Mouse (Mus musculus) liver, embryonic 15.5 days (tissue): Measurements from ENCODE around the gene Cdc42se1. TPM values are rescaled to one million over a fixed set of nuclear protein-coding genes. Genes with fewer than 3 reads are reported as not detected.

Experiments used
- ATAC-seq: fragments of 200-750 bp; cut with Nextera tagmentation; 2 replicates; pipeline ENCODE4 v1.8.0; 2017; ENCODE audit warnings: moderate number of reproducible peaks, mild to moderate bottlenecking, moderate library complexity; ENCODE audit not compliant: insufficient read depth
- H3K27ac ChIP-seq: fragments of 300-500 bp; sonication (generic); replicated peaks from 2 replicates; pipeline ENCODE4 v1.5.1; 2015; ENCODE audit warnings: mild to moderate bottlenecking, inconsistent platforms
- H3K27me3 ChIP-seq: fragments of 300-500 bp; sonication (generic); 2 replicates; pipeline ENCODE4 v1.6.1; 2015; ENCODE audit warnings: mild to moderate bottlenecking, inconsistent platforms
- H3K36me3 ChIP-seq: fragments of 300-500 bp; sonication (generic); replicated peaks from 2 replicates; pipeline ENCODE4 v1.6.1; 2015; ENCODE audit warnings: moderate library complexity, mild to moderate bottlenecking, inconsistent platforms
- H3K4me1 ChIP-seq: fragments of 300-500 bp; sonication (generic); replicated peaks from 2 replicates; pipeline ENCODE4 v1.6.1; 2015; ENCODE audit warnings: inconsistent platforms
- H3K4me2 ChIP-seq: fragments of 300-500 bp; sonication (generic); 2 replicates; pipeline ENCODE4 v1.6.1; 2015; ENCODE audit warnings: moderate library complexity, mild to moderate bottlenecking, inconsistent platforms
- H3K4me3 ChIP-seq: fragments of 300-500 bp; sonication (generic); replicated peaks from 2 replicates; pipeline ENCODE4 v1.5.1; 2015; ENCODE audit warnings: mild to moderate bottlenecking, inconsistent platforms
- H3K9ac ChIP-seq: fragments of 300-500 bp; sonication (generic); 2 replicates; pipeline ENCODE4 v1.6.1; 2015; ENCODE audit warnings: moderate library complexity, mild to moderate bottlenecking, inconsistent platforms
- H3K9me3 ChIP-seq: fragments of 300-500 bp; sonication (generic); replicated peaks from 2 replicates; pipeline ENCODE4 v1.6.1; 2016; ENCODE audit warnings: inconsistent platforms
- WGBS: fragments of 180-500 bp; shearing (Covaris S2); methylation state at CpG from one replicate; pipeline ENCODE4 v1.1.7; 2015; ENCODE audit warnings: mixed read lengths; ENCODE audit not compliant: insufficient replicate concordance; 5-methylcytosine and 5-hydroxymethylcytosine counted together
- polyA plus RNA-seq: library from polyadenylated mRNA; unstranded; fragments of >200 nt; fragmentation: Nextera tagmentation; extraction: Ambion mirVana; gene quantifications from 2 replicates; pipeline ENCODE4 v1.2.1, GENCODE M21; 2015

The Cdc42se1 gene
- polyA plus RNA-seq, 1 experiment from 2014 or later, result 42.6 TPM

- WGBS, result 81% methylated on average over 4 of the region's 4 CpGs
- H3K27me3 ChIP-seq, result no peaks in the 10 kb centered on the region
- no peak overlapping the region for H3K4me2 ChIP-seq
- H3K4me3 ChIP-seq, result no peak overlapping the region
- peaks cover 38% of the 10 kb centered on the region for H3K36me3 ChIP-seq
- H3K9ac ChIP-seq, result no peak overlapping the region
- H3K27ac ChIP-seq, result no peak overlapping the region
- H3K9me3 ChIP-seq, result no peaks in the 10 kb centered on the region
- no peak for ATAC-seq
- peaks cover 11% of the 10 kb centered on the region for H3K4me1 ChIP-seq
Measured at GRCm38 (mm10) chr3:95261975-95262374, 33.4 kb downstream of the Cdc42se1 start.

DNA sequence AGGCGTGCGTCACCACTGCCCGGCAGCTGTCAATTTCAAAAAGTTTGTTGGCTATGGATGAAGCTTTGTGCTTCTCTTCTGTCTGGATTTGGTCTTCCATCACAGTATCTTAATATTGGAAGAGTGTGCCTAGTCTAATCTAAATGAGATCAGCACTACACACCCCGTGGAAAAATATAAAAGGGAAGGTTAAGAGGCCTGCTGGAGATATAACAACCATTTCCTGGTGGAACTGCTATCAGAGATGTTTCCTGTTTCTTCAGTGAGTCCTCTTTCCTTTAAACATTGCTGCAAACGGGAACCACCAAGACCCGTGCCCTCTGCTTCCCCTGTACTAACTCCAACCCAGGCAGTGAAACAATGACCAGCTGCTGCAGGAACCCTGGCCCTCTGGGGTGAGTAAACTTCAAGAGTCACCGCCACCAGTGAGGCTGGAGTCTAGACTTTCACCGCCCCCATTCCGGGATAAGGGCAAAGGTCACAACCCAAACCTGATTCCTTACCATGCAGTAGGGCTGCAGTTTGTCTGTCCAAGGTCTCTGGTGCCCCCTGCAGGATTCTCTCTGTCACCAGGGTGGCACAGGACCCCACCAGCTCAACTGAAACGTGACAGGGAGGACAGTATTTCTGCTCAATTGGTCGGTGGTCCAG, 34.7 kb downstream of the Cdc42se1 start:
- Histone ChIP-seq H3K9ac (no peak overlapping the region), H3K36me3 (peaks cover 42% of the 10 kb centered on the region)
- WGBS, result 31% methylated on average over 11 of the region's 11 CpGs

DNA sequence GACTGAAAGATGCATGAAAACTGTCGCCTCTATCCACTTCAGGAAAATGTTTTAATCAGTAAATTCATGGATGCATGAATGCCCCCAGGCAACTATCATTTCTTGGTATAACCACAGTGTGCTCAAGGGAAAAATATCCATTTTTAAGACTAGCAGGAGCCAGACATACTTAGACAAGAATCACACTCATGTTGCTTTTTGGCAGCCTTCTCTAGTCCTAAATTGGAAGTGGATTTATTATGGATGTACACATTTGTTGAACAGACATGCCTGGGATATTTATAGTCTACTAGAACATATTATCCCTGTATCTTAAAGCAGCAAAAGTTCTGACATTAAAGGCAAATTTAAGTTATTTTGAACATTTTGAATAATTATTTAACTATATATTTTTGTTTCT, 36.2 kb downstream of the Cdc42se1 start:
- Histone ChIP-seq H3K36me3 (peaks cover 32% of the 10 kb centered on the region), H3K9me3 (no peaks in the 10 kb centered on the region), H3K27ac (no peak overlapping the region), H3K4me1 (peaks cover 18% of the 10 kb centered on the region), H3K9ac (no peak overlapping the region), H3K4me2 (no peak overlapping the region), H3K27me3 (no peaks in the 10 kb centered on the region), H3K4me3 (no peak overlapping the region)
- no peak for ATAC-seq
- WGBS, result 78% methylated on average over 1 of the region's 1 CpGs

More for the DNA sequence above, 34.7 kb downstream of the Cdc42se1 start:
- H3K9me3 ChIP-seq, result no peaks in the 10 kb centered on the region
- H3K27ac ChIP-seq, result peak overlapping the region; percentile 51
- H3K4me1 ChIP-seq, result peaks cover 14% of the 10 kb centered on the region
- no peak overlapping the region for H3K4me3 ChIP-seq
- peak; percentile 74 for ATAC-seq
- peak overlapping the region; percentile 19; the same call in 1 of the 2 replicates for H3K4me2 ChIP-seq
- no peaks in the 10 kb centered on the region for H3K27me3 ChIP-seq

GRCm38 (mm10) chr3:95266052-95266451, 37.5 kb downstream of the Cdc42se1 start:
- Histone ChIP-seq H3K27ac (no peak overlapping the region), H3K9me3 (no peaks in the 10 kb centered on the region), H3K9ac (no peak overlapping the region), H3K4me1 (peaks cover 18% of the 10 kb centered on the region), H3K27me3 (no peaks in the 10 kb centered on the region), H3K4me3 (no peak overlapping the region), H3K36me3 (peaks cover 32% of the 10 kb centered on the region), H3K4me2 (no peak overlapping the region)
- ATAC-seq, result no peak
- 83% methylated on average over 3 of the region's 3 CpGs for WGBS

GRCm38 (mm10) chr3:95267855-95268254, 39.3 kb downstream of the Cdc42se1 start:
- no peak overlapping the region for H3K4me2 ChIP-seq

DNA sequence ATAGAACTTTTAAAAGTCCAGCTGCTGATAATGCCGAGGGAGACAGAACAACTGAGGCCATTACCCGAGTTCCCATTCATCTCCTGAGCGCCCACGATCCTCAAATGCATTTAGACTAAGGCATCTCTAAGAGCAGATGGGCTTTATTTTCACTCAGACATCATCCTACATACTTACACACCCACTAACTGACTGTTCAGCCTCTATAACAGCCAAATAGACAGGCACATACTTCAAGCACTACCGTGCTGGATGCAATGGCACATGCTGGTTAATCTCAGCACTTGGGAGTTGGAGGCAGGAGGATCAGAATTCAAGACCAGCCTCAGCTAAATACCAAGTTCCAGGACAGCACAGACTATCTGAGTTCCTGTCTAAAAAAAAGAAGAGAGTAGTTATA, 41.3 kb downstream of the Cdc42se1 start:
- ATAC-seq, result no peak
- H3K4me3 ChIP-seq, result no peak overlapping the region
- peaks cover 15% of the 10 kb centered on the region for H3K4me1 ChIP-seq
- H3K9ac ChIP-seq, result no peak overlapping the region
- peaks cover 26% of the 10 kb centered on the region for H3K36me3 ChIP-seq
- no peaks in the 10 kb centered on the region for H3K9me3 ChIP-seq
- H3K4me2 ChIP-seq, result no peak overlapping the region
- 83% methylated on average over 5 of the region's 5 CpGs for WGBS
- H3K27me3 ChIP-seq, result no peaks in the 10 kb centered on the region
- H3K27ac ChIP-seq, result no peak overlapping the region

More at GRCm38 (mm10) chr3:95267855-95268254, 39.3 kb downstream of the Cdc42se1 start:
- Histone ChIP-seq H3K9me3 (no peaks in the 10 kb centered on the region), H3K9ac (no peak overlapping the region), H3K36me3 (peaks cover 29% of the 10 kb centered on the region), H3K27me3 (no peaks in the 10 kb centered on the region), H3K27ac (no peak overlapping the region), H3K4me1 (peaks cover 17% of the 10 kb centered on the region), H3K4me3 (no peak overlapping the region)
- peak; percentile 20; the same call in 1 of the 2 replicates for ATAC-seq

GRCm38 (mm10) chr3:95270766-95271364, 42.3 kb downstream of the Cdc42se1 start:
- no peaks in the 10 kb centered on the region for H3K27me3 ChIP-seq
- H3K4me1 ChIP-seq, result peaks cover 26% of the 10 kb centered on the region
- WGBS, result 82% methylated on average over 12 of the region's 12 CpGs
- no peak overlapping the region for H3K4me3 ChIP-seq
- H3K9me3 ChIP-seq, result no peaks in the 10 kb centered on the region
- no peak overlapping the region for H3K27ac ChIP-seq
- no peak overlapping the region for H3K4me2 ChIP-seq
- no peak overlapping the region for H3K9ac ChIP-seq
- no peak for ATAC-seq
- H3K36me3 ChIP-seq, result peaks cover 20% of the 10 kb centered on the region

DNA sequence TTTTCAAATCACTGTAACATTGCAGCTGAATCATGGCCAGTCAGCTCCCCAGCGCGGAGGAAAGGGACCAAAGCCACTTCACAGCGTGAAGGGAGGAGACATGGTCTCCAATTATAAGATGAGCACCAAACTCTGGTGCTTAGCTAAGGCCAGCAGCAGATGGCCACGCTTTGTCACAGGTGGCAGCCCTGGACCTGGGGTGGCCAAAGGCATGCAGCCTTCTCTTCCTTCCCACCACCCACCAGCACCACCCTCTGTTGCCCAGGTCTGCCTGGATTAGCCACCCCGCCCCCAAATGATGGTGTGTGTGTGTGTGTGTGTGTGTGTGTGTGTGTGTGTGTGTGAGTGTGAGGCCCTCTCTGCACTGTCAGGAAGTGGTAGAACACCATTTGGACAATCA, 44.9 kb downstream of the Cdc42se1 start:
- 0 out of 2 replicates have a peak, but pooled peaks cover 3% of the 10 kb centered on the region for H3K36me3 ChIP-seq
- no peak overlapping the region for H3K4me2 ChIP-seq
- no peak overlapping the region for H3K27ac ChIP-seq
- H3K4me1 ChIP-seq, result peaks cover 48% of the 10 kb centered on the region
- no peak overlapping the region for H3K4me3 ChIP-seq
- ATAC-seq, result no peak
- H3K9ac ChIP-seq, result no peak overlapping the region
- H3K27me3 ChIP-seq, result no peaks in the 10 kb centered on the region
- WGBS, result 86% methylated on average over 5 of the region's 5 CpGs
- no peaks in the 10 kb centered on the region for H3K9me3 ChIP-seq

DNA sequence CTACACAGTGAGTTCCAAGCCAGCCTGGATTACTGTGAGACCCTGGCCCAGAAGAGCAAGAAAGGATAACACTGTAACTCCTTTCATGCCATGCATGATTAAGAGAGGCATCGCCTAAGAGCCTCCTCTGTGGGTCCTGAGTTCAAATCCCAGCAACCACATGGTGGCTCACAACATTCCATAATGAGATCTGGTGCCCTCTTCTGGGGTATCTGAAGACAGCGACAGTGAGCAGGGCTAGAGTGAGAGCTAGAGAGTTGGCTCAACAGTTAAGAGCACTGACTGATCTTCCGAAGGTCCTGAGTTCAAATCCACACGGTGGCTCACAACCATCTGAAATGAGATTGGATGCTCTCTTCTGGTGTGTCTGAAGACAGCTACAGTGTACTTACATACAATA, 45.9 kb downstream of the Cdc42se1 start:
- Histone ChIP-seq H3K36me3 (0 out of 2 replicates have a peak, but pooled peaks cover 3% of the 10 kb centered on the region), H3K9me3 (no peaks in the 10 kb centered on the region), H3K4me1 (peaks cover 53% of the 10 kb centered on the region), H3K4me3 (no peak overlapping the region), H3K4me2 (no peak overlapping the region), H3K27ac (no peak overlapping the region), H3K27me3 (no peaks in the 10 kb centered on the region), H3K9ac (no peak overlapping the region)
- no peak for ATAC-seq
- 81% methylated on average over 4 of the region's 4 CpGs for WGBS

GRCm38 (mm10) chr3:95275161-95275560, 46.6 kb downstream of the Cdc42se1 start:
- no peak overlapping the region for H3K4me2 ChIP-seq
- no peak overlapping the region; the same call in 1 of the 2 replicates for H3K27ac ChIP-seq
- H3K4me3 ChIP-seq, result no peak overlapping the region
- WGBS, result 50% methylated on average over 6 of the region's 6 CpGs
- no peaks in the 10 kb centered on the region for H3K27me3 ChIP-seq
- H3K4me1 ChIP-seq, result peaks cover 59% of the 10 kb centered on the region
- H3K9me3 ChIP-seq, result no peaks in the 10 kb centered on the region
- 0 out of 2 replicates have a peak, but pooled peaks cover 3% of the 10 kb centered on the region for H3K36me3 ChIP-seq
- H3K9ac ChIP-seq, result no peak overlapping the region
- ATAC-seq, result no peak

DNA sequence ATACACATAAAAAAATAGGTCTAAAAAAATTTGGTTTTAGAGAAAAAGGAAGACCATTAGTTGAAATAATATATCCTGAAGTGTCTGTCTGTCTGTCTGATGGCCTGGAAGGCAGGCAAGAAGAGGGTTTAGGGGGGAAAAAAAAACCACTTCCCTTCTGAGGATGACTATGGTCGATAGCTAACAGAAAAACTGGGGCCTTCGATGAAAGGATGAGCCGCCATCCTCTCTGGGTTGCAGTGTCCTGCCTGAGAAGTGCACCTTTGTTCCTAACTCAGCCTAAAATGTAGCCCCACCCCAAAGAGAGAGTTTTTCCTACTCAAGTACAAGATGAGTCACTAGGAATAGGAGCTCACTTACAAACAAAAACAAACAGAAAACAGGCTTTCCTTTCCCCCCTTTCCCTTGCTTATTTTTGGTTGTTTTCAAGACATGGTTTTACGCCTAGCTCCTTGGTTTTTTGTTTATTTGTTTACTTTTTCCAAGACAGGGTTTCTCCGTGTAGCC, 47.9 kb downstream of the Cdc42se1 start:
- H3K4me2 ChIP-seq, result no peak overlapping the region
- H3K9me3 ChIP-seq, result no peaks in the 10 kb centered on the region
- H3K36me3 ChIP-seq, result 0 out of 2 replicates have a peak, but pooled peaks cover 3% of the 10 kb centered on the region
- H3K27me3 ChIP-seq, result no peaks in the 10 kb centered on the region
- 35% methylated on average over 5 of the region's 5 CpGs for WGBS
- no peak overlapping the region for H3K4me3 ChIP-seq
- no peak overlapping the region for H3K9ac ChIP-seq
- H3K27ac ChIP-seq, result peak overlapping the region; percentile 48
- H3K4me1 ChIP-seq, result peaks cover 71% of the 10 kb centered on the region
- no peak for ATAC-seq
